Mouse (Mus musculus) embryonic fibroblast, embryonic 13.5 days (primary cell): ENCODE results near the gene Stard8.

Source experiments
- CTCF ChIP-seq: IDR thresholded peaks from 2 replicates; pipeline ENCODE4 v1.5.1; 2011; ENCODE audit warnings: mild to moderate bottlenecking, control low read depth, low read length, moderate library complexity, borderline replicate concordance; ENCODE audit not compliant: insufficient read depth
- POLR2A ChIP-seq: IDR thresholded peaks from 2 replicates; pipeline ENCODE4 v1.6.1; 2011; ENCODE audit warnings: low read depth, mild to moderate bottlenecking, control low read depth, low read length, moderate library complexity

GRCm38 (mm10) chrX:99054512-99054911, 51.5 kb downstream of the Stard8 start:
- TF ChIP-seq CTCF, result no peak
- no peak for TF ChIP-seq POLR2A
